Mouse (Mus musculus): ENCODE measurements at regions not wholly inside any gene's neighbourhood (a gene's known extent, or its start where the extent isn't known, plus 50 kb on each side); places are given as distances from the start of the nearest gene placed in this dataset.
"Not testable (repeated sequence)": the region's sequence is repeated elsewhere in the genome, so short reads cannot be mapped to it uniquely, and the experiment has no call there.

DNA sequence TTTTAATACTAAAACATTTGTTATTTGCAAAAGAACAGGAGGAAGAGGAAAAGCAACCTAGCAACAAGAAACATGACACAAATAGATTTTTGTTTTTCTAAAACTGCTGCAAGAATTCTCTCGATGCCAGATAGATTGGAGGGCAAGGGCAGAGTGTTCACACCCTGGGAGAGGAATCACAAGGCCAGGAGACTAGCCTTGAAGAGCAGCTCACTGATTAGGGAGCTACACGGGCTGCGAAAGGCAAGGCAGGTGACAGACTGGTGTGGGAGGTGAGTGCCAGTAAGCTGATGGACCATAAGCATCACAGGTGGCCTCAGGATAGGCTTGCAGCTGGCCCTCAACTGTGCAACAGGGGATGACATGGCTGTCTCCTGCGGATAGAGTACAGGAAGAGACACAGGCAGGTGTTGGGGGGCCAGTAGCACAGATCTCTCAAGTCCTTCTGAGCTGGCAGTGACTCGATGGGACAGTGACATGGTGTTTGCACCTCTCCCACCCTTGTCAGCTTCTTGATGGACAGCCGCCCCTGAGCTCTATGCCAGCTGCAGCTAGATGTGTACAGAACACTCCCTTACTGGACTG, 102.0 kb upstream of the Abca1 start:
- Histone ChIP-seq H3K4me3 (ENCODE audit: low read depth, low read length) (no peak overlapping the region), H3K27me3 (ENCODE audit: control insufficient read depth, insufficient read depth, low read length) (no peaks in the 10 kb centered on the region), H3K4me1 (ENCODE audit: control insufficient read depth, insufficient read depth, low read length) (peaks cover 14% of the 10 kb centered on the region), H3K4me2 (ENCODE audit: low read depth, low read length) (no peak overlapping the region), H3K9me3 (ENCODE audit: control insufficient read depth, low read length) (no peaks in the 10 kb centered on the region), H3K27ac (ENCODE audit: low read depth, low read length) (no peak overlapping the region), H3K9ac (replicated peaks; ENCODE audit: low read depth, low read length) (no peak overlapping the region), H3K36me3 (ENCODE audit: control insufficient read depth, insufficient read depth, low read length) (no peaks in the 10 kb centered on the region)
- no peak for ATAC-seq (ENCODE audit: low read depth)
- WGBS, result 89% methylated on average over 6 of the region's 6 CpGs

DNA sequence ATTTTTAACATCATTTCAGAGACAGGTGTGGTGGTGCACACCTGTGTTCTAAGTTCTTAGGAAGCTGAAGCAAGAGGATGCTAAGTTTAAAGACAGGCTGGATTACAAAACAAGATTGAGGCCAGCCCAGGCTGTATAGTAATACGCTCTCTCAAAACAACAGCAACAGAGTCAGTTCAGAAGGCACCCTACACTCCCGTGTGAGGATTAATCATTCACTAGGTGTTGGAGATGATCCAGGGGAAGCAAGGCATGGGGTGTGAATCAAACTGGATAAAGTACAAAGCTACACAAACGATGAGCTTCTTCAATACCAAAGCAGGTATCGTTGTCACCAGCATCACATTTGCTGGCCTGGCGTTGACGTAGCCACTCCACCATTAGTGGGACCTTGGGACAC, 99.3 kb upstream of the Abca1 start:
- 93% methylated on average over 6 of the region's 6 CpGs for WGBS
- Histone ChIP-seq H3K9ac (replicated peaks; ENCODE audit: low read depth, low read length) (no peak overlapping the region), H3K9me3 (ENCODE audit: control insufficient read depth, low read length) (no peaks in the 10 kb centered on the region), H3K27me3 (ENCODE audit: control insufficient read depth, insufficient read depth, low read length) (no peaks in the 10 kb centered on the region), H3K36me3 (ENCODE audit: control insufficient read depth, insufficient read depth, low read length) (no peaks in the 10 kb centered on the region), H3K4me3 (ENCODE audit: low read depth, low read length) (no peak overlapping the region), H3K27ac (ENCODE audit: low read depth, low read length) (no peak overlapping the region), H3K4me2 (ENCODE audit: low read depth, low read length) (no peak overlapping the region), H3K4me1 (ENCODE audit: control insufficient read depth, insufficient read depth, low read length) (peaks cover 8% of the 10 kb centered on the region)
- ATAC-seq (ENCODE audit: low read depth), result no peak

DNA sequence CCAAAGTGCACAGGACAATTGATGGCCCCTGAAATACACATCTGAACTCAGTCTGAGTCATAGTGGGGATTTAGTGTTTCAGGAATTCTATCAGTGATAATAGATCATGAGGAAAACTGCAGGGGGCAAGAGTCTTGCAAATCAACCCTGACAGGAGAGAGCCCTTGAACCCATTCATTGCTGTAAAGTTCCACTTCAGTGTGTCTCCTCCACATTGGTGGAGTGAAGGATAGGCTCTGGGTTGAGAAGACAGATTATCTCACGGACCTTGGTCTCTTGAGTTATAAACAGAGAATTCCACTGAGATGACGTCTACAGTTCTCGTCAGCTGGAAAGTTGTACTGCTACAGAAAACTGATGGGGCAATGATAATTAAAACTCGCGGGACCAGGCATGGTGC, 97.3 kb upstream of the Abca1 start:
- no peaks in the 10 kb centered on the region for H3K36me3 ChIP-seq (ENCODE audit: control insufficient read depth, insufficient read depth, low read length)
- no peaks in the 10 kb centered on the region for H3K4me1 ChIP-seq (ENCODE audit: control insufficient read depth, insufficient read depth, low read length)
- no peak for ATAC-seq (ENCODE audit: low read depth)
- no peak overlapping the region for H3K4me3 ChIP-seq (ENCODE audit: low read depth, low read length)
- H3K27me3 ChIP-seq (ENCODE audit: control insufficient read depth, insufficient read depth, low read length), result no peaks in the 10 kb centered on the region
- H3K9ac ChIP-seq (replicated peaks; ENCODE audit: low read depth, low read length), result no peak overlapping the region
- no peak overlapping the region for H3K27ac ChIP-seq (ENCODE audit: low read depth, low read length)
- H3K9me3 ChIP-seq (ENCODE audit: control insufficient read depth, low read length), result no peaks in the 10 kb centered on the region
- no peak overlapping the region for H3K4me2 ChIP-seq (ENCODE audit: low read depth, low read length)
- 75% methylated on average over 5 of the region's 5 CpGs for WGBS

DNA sequence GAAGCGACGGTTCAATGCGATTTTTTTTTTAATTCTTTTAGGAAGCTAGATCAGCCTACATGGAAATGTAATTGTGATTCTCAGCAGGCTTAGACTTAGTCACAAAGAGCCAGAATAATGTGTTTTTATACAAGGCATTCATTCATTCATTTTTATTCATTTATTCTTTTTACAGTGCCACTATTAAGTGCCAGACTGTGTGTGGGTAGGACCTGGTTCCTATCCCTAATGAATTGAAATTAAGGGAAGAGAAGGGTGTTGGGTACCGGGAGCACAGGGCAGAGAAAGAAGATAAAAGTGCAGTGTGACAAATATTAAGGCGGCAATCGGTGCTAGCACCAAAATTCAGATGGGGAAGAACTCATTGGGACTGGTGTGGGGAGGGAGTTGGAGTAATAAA, 94.8 kb upstream of the Abca1 start:
- ATAC-seq (ENCODE audit: low read depth), result no peak
- H3K9ac ChIP-seq (replicated peaks; ENCODE audit: low read depth, low read length), result no peak overlapping the region
- no peak overlapping the region for H3K4me3 ChIP-seq (ENCODE audit: low read depth, low read length)
- H3K4me1 ChIP-seq (ENCODE audit: control insufficient read depth, insufficient read depth, low read length), result no peaks in the 10 kb centered on the region
- H3K27ac ChIP-seq (ENCODE audit: low read depth, low read length), result no peak overlapping the region
- H3K36me3 ChIP-seq (ENCODE audit: control insufficient read depth, insufficient read depth, low read length), result no peaks in the 10 kb centered on the region
- H3K27me3 ChIP-seq (ENCODE audit: control insufficient read depth, insufficient read depth, low read length), result no peaks in the 10 kb centered on the region
- H3K4me2 ChIP-seq (ENCODE audit: low read depth, low read length), result no peak overlapping the region
- no peaks in the 10 kb centered on the region; the same call in 1 of the 2 replicates for H3K9me3 ChIP-seq (ENCODE audit: control insufficient read depth, low read length)
- WGBS, result 73% methylated on average over 6 of the region's 6 CpGs

DNA sequence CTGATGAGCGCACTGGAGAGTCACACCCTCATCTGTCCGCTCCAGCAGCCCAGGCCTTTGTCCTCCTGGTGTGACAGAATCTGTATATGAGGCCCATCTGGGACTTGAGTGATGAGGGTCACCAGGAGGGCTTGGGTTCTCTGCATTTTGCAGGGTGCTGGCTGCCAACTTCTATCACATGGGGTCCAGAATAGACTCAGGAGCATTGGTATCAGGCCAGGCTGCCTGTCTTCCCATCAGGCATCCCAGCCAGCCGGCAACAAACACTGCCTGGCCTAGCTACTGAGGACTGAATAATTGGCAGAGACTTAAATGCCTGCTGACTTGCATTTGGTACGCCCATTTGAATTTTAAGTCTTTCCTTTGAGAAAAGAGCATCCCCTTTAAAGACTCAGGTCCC, 94.0 kb upstream of the Abca1 start:
- WGBS, result 26% methylated on average over 4 of the region's 4 CpGs
- Histone ChIP-seq H3K4me2 (ENCODE audit: low read depth, low read length) (no peak overlapping the region), H3K27me3 (ENCODE audit: control insufficient read depth, insufficient read depth, low read length) (no peaks in the 10 kb centered on the region), H3K9me3 (ENCODE audit: control insufficient read depth, low read length) (no peaks in the 10 kb centered on the region; the same call in 1 of the 2 replicates), H3K27ac (ENCODE audit: low read depth, low read length) (no peak overlapping the region; the same call in 1 of the 2 replicates), H3K4me1 (ENCODE audit: control insufficient read depth, insufficient read depth, low read length) (no peaks in the 10 kb centered on the region), H3K4me3 (ENCODE audit: low read depth, low read length) (no peak overlapping the region), H3K9ac (replicated peaks; ENCODE audit: low read depth, low read length) (no peak overlapping the region), H3K36me3 (ENCODE audit: control insufficient read depth, insufficient read depth, low read length) (no peaks in the 10 kb centered on the region)
- ATAC-seq (ENCODE audit: low read depth), result peak; percentile 90

DNA sequence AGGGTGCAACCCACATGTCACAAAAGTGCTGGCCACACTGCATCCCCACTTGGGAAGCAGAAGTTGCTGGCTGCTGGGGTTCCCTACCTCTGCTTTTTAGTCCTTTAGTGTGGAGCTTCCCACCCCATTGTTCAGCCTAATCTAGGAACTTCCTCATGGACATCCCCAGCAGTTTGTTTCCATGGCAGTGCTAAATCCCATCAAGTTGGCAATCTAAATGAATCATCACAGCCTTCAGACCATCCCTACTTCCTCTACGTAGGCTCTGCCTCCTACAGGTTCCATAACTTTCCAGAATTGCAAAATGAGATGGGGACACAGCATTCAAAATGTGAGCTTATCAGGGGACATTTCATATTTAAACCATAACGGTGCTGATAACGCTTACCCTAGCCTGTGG, 90.6 kb upstream of the Abca1 start:
- no peak overlapping the region for H3K4me2 ChIP-seq (ENCODE audit: low read depth, low read length)
- H3K27me3 ChIP-seq (ENCODE audit: control insufficient read depth, insufficient read depth, low read length), result no peaks in the 10 kb centered on the region
- WGBS, result 89% methylated on average over 3 of the region's 3 CpGs
- no peak overlapping the region for H3K4me3 ChIP-seq (ENCODE audit: low read depth, low read length)
- ATAC-seq (ENCODE audit: low read depth), result no peak
- H3K9ac ChIP-seq (replicated peaks; ENCODE audit: low read depth, low read length), result no peak overlapping the region
- H3K9me3 ChIP-seq (ENCODE audit: control insufficient read depth, low read length), result no peaks in the 10 kb centered on the region; the same call in 1 of the 2 replicates
- no peaks in the 10 kb centered on the region for H3K4me1 ChIP-seq (ENCODE audit: control insufficient read depth, insufficient read depth, low read length)
- H3K36me3 ChIP-seq (ENCODE audit: control insufficient read depth, insufficient read depth, low read length), result no peaks in the 10 kb centered on the region
- no peak overlapping the region for H3K27ac ChIP-seq (ENCODE audit: low read depth, low read length)

DNA sequence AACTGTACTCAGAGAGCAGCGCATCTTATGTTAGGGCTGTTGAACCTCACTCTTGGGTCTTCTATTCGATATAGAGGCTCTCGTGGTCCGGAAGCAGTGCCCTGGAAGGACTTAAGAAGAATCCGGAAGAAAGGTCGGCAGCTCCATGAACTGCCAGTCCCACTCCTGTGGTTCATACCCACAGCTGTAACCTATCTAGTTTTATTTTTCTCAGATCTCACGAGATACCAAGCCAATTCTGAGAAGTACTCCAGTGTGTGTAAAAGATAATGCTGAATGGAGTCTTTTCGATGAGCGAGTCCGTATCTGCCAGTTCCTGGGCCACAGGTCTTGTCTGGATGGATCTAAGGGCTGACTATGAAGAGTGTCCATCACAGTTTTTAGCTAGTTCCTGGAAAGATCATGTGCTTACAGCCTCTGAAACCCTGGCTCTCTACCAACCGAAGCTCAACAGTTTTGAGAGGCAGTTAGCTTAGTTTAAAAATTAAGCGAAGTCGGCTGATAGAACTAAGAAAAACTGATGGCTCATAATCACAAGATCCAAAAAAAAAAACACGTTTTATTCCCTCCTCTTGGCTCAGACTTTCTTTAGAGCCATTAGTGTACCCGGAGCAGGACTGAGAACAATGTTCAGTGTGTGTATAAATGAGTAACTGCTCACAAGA, 86.5 kb upstream of the Abca1 start:
- WGBS, result 88% methylated on average over 15 of the region's 15 CpGs
- no peaks in the 10 kb centered on the region for H3K27me3 ChIP-seq (ENCODE audit: control insufficient read depth, insufficient read depth, low read length)
- no peak overlapping the region for H3K4me3 ChIP-seq (ENCODE audit: low read depth, low read length)
- no peaks in the 10 kb centered on the region; the same call in 1 of the 2 replicates for H3K9me3 ChIP-seq (ENCODE audit: control insufficient read depth, low read length)
- H3K27ac ChIP-seq (ENCODE audit: low read depth, low read length), result no peak overlapping the region
- no peak for ATAC-seq (ENCODE audit: low read depth)
- H3K4me2 ChIP-seq (ENCODE audit: low read depth, low read length), result no peak overlapping the region
- H3K36me3 ChIP-seq (ENCODE audit: control insufficient read depth, insufficient read depth, low read length), result no peaks in the 10 kb centered on the region
- H3K9ac ChIP-seq (replicated peaks; ENCODE audit: low read depth, low read length), result no peak overlapping the region
- H3K4me1 ChIP-seq (ENCODE audit: control insufficient read depth, insufficient read depth, low read length), result no peaks in the 10 kb centered on the region

DNA sequence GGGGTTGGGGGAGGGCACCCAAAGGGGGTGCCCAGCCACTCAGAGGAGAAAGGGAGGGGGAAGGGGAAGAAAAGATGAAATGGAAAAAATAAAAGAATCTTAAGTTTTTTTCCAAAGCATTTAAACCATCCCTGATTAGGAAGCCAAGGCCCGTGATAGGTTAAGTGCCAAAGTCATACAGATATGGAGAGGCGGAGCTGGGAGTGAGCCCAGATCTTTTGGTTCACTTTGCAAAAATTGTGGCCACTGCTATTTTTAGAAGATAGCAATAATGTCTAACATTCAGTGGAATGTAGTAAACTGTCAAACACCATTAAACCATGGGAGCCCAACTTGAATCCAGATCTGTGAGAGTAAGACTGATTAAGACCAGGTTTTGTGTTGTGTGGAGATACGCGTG, 85.9 kb upstream of the Abca1 start:
- no peak for ATAC-seq (ENCODE audit: low read depth)
- no peak overlapping the region for H3K4me2 ChIP-seq (ENCODE audit: low read depth, low read length)
- H3K36me3 ChIP-seq (ENCODE audit: control insufficient read depth, insufficient read depth, low read length), result no peaks in the 10 kb centered on the region
- no peak overlapping the region for H3K9ac ChIP-seq (replicated peaks; ENCODE audit: low read depth, low read length)
- no peaks in the 10 kb centered on the region for H3K4me1 ChIP-seq (ENCODE audit: control insufficient read depth, insufficient read depth, low read length)
- WGBS, result 94% methylated on average over 4 of the region's 4 CpGs
- H3K4me3 ChIP-seq (ENCODE audit: low read depth, low read length), result no peak overlapping the region
- H3K27ac ChIP-seq (ENCODE audit: low read depth, low read length), result no peak overlapping the region
- H3K9me3 ChIP-seq (ENCODE audit: control insufficient read depth, low read length), result no peaks in the 10 kb centered on the region; the same call in 1 of the 2 replicates
- no peaks in the 10 kb centered on the region for H3K27me3 ChIP-seq (ENCODE audit: control insufficient read depth, insufficient read depth, low read length)

DNA sequence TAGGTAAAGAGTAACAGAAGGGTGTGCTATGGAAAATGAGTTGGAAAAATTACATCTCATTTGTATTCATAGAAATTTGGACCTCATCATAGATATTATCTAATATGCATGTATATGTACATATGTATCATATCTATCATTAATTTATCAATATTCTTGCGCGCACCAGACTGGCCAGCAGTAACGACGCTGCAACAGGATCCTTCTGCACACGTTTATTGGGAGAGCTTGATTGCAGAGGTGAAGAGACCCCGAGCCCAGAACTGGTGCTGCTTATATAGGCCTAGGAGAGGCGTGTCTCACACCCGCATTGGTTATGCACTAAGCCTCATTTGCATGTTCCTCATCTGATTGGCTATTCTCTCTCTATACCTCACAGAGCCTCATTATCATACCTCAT, 83.8 kb upstream of the Abca1 start:
- H3K36me3 ChIP-seq (ENCODE audit: control insufficient read depth, insufficient read depth, low read length); H3K9ac ChIP-seq (replicated peaks; ENCODE audit: low read depth, low read length); H3K4me1 ChIP-seq (ENCODE audit: control insufficient read depth, insufficient read depth, low read length); H3K9me3 ChIP-seq (ENCODE audit: control insufficient read depth, low read length); ATAC-seq (ENCODE audit: low read depth); H3K27me3 ChIP-seq (ENCODE audit: control insufficient read depth, insufficient read depth, low read length); H3K4me2 ChIP-seq (ENCODE audit: low read depth, low read length); H3K27ac ChIP-seq (ENCODE audit: low read depth, low read length); H3K4me3 ChIP-seq (ENCODE audit: low read depth, low read length): not testable (repeated sequence)
- whole genome bisulfite sequencing, result 93% methylated on average over 8 of the region's 8 CpGs

Data from neural tube, embryonic 14.5 days (tissue).